Mouse (Mus musculus) cortical plate, adult 2 months (tissue): ENCODE data around the gene Npas2. TPM values are rescaled to one million over a fixed set of nuclear protein-coding genes. Genes with fewer than 3 reads are reported as not detected.
A peak's percentile ranks its signal among the peaks of the same experiment; 100 is the strongest.

Experiments
- H3K27ac ChIP-seq: fragments of 200-500 bp; 2 replicates; pipeline ENCODE4 v1.5.1; 2012; ENCODE audit warnings: low read length, control low read depth, inconsistent platforms; ENCODE audit not compliant: insufficient read depth
- H3K4me1 ChIP-seq: fragments of 200-500 bp; 2 replicates; pipeline ENCODE4 v1.6.1; 2011; ENCODE audit warnings: low read length; ENCODE audit not compliant: control insufficient read depth, insufficient read depth
- H3K4me3 ChIP-seq: fragments of 200-500 bp; 2 replicates; pipeline ENCODE4 v1.5.1; 2011; ENCODE audit warnings: mild to moderate bottlenecking, low read length, control low read depth; ENCODE audit not compliant: insufficient read depth
- CTCF ChIP-seq: fragments of 200-500 bp; IDR thresholded peaks from 2 replicates; pipeline ENCODE4 v1.5.1; 2011; ENCODE audit warnings: mild to moderate bottlenecking, control low read depth, low read length; ENCODE audit not compliant: insufficient read depth; ENCODE audit errors: extremely low read depth
- POLR2A ChIP-seq: fragments of 200-500 bp; IDR thresholded peaks from 2 replicates; pipeline ENCODE4 v1.6.1; 2011; ENCODE audit warnings: mild to moderate bottlenecking, low read length, control low read depth; ENCODE audit not compliant: insufficient read depth; ENCODE audit errors: extremely low read depth
- polyA plus RNA-seq: library from polyadenylated mRNA; depleted of rRNA; stranded (reverse); fragments of >200 nt; gene quantifications from 2 replicates; pipeline ENCODE4 v1.2.3, GENCODE M21; 2012

Npas2 gene
- polyA plus RNA-seq, 1 experiment: 22.9 TPM

DNA sequence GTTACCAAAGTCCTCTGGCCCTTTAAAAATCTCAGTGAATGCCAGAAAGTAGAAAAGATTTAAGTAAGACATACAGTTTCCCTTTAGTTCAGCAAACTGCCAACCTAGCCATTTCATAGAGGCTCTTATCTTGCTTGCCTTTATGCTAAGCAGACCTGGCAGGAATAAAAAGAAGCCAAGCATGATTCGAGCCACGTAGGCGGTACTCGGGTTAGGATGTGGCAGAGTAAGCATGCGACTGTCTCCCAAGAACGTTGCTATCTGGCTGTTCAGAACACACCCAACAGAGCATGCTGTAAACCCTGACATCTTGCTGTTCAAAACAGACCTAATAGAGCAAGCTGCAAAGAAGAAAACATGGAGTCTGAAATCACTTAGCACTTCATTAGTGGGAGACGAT lies 125.3 kb downstream of the Npas2 start:
- TF ChIP-seq POLR2A (no peak), CTCF (no peak)
- Histone ChIP-seq H3K4me3 (no peak overlapping the region), H3K27ac (0 out of 2 replicates have a peak overlapping the region, but pooled peaks have one; percentile 5), H3K4me1 (peaks cover 11% of the 10 kb centered on the region)

DNA sequence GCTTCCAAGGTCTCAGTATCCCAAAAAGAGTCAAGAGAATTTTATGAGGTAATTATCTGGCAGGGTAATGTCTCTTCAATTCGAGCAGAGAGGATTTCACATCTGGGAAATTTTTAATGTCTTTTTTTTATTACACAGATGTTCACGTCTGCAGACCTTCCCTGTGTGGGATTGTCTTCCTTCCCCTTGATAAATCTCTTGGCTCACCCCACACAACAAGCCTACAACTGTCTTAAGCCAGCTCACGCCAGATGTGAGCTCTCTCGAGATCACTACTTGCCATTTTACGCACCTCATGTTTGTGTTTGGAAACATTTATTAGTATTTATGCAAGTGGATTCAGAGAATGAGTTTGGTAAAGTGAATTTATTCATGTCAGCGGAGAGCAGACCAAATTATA lies 128.4 kb downstream of the Npas2 start:
- H3K4me3 ChIP-seq: no peak overlapping the region
- peaks cover 10% of the 10 kb centered on the region for H3K4me1 ChIP-seq
- H3K27ac ChIP-seq: no peak overlapping the region
- TF ChIP-seq POLR2A (no peak), CTCF (no peak)

DNA sequence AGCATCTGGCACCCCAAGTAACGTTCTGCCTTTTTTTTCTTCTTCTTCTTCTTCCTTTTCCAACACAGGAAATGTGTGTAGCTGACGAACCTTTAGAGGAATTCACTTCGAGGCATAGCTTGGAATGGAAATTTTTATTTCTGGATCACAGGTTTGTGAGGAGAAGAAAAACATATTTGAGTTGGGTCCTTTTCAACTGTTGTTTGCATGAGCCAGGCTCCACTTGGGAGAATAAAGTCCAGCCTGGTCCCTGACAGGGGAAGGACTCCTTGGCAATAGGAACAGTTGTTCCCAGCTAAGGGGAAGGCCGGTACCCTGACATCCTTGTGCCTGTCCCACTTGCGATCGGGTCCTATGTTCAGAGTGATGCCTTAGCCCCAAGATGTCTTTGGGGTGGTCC lies 131.7 kb downstream of the Npas2 start:
- H3K4me1 ChIP-seq: peaks cover 5% of the 10 kb centered on the region; the same call in 1 of the 2 replicates
- no peak overlapping the region for H3K27ac ChIP-seq
- no peak overlapping the region for H3K4me3 ChIP-seq
- TF ChIP-seq CTCF: no peak
- no peak for TF ChIP-seq POLR2A

DNA sequence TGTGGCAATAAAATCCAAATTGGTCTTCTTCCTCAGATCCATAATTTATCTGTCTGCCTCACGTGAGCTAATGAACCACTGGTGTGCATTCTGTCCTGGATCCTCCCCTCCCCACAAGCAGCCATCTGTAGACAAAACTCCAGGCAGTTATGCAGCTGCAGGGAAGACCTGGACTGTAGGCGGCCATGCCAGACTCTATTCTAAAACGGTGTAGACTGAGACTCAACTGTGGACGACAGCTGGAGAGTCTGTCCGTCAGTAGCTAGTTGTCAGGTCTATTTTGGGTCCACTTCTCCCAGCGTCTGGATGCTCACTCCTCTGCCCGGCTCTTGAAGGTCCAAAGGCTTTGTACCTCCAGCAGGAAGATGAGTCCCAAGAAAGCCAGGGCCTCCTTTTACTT lies 134.0 kb downstream of the Npas2 start:
- peaks cover 5% of the 10 kb centered on the region; the same call in 1 of the 2 replicates for H3K4me1 ChIP-seq
- no peak overlapping the region for H3K27ac ChIP-seq
- TF ChIP-seq CTCF: no peak
- no peak for TF ChIP-seq POLR2A
- no peak overlapping the region for H3K4me3 ChIP-seq

DNA sequence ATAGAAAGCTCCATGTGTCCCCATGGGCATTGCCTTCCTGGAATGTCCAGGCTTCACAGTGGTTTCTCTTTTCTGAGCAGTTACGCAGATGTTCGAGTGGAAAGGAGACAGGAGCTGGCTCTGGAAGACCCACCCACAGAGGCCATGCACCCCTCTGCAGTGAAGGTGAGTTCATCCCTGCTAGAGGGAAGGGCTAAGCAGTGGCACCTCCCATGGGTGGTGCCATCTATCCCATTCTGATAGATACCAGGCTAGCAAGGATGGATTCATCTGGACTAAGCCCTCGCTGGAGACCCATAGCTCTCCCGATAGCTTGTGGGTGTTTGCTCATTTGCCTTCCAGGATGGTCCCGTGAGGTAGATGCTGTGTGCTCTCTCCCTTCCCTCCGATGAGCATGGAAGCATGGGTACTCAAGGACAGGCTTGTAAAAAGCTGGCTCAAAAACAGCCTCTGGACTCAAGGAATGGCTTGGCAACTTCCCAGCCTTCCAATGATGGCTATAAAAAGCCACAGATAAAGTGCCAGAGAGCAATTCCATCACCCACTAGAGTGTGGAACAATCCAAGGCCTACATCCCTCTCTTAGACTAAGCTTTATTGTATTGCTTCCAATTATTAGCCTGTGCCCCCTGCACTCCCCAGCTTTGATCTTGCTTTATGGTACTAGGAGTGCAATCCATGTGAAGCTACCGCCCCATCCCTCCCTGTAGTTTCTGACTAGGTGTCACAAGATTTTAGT lies 137.5 kb downstream of the Npas2 start:
- H3K4me3 ChIP-seq: no peak overlapping the region
- TF ChIP-seq CTCF (no peak), POLR2A (no peak)

DNA sequence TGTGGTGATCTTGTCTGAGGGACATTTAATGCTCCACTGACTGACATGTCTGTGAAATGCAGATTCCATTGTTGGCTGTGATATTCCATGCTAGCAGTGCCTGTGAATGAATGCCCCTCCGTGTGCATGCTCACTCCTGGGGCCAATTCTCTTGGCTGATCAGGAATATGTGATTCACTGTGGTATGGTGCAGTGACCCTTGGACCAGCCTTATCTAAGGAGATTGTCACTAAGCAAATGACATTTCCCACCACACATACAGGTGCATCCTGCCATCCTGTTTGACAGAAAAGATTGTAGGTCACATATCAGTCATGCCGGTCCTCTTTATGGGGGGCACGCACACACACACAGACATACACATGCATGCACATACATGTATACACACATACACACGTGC lies 138.9 kb downstream of the Npas2 start:
- no peak for TF ChIP-seq POLR2A
- no peak for TF ChIP-seq CTCF

More for the DNA sequence above, 137.5 kb downstream of the Npas2 start:
- Histone ChIP-seq H3K4me1 (peaks cover 5% of the 10 kb centered on the region; the same call in 1 of the 2 replicates), H3K27ac (no peak overlapping the region)

DNA sequence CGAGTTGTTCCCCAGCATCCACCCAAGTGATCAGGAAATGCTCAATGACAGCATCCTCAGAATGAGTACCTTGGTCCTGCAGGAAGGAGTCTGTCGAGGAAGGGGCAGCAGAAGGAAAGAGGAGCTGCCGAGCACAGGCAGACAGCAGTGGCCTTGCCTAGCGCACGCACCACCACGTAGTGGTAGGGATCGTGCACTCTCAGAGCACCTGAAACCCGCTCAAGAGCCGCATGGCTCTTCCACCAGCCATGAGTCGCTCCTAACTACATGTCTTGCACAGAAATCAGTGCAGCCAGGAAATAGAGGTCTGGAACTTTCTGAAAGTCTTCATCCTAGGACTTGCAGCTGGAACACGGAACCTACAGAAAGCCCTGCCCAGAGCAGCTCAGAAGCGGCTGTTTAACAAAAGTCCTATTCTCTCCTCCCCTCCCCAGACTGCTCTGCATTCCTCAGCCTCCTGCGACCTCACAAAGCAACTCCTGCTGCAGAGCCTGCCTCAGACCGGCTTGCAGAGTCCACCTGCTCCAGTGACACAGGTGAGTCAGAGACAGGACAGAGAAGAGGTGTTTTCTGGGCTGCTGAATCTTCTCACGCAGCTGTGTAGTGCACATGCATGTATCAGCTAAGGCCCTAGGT lies 142.1 kb downstream of the Npas2 start:
- TF ChIP-seq POLR2A: no peak
- no peak for TF ChIP-seq CTCF
- H3K27ac ChIP-seq: no peak overlapping the region
- no peak overlapping the region for H3K4me3 ChIP-seq
- H3K4me1 ChIP-seq: peaks cover 6% of the 10 kb centered on the region

More for the DNA sequence above, 138.9 kb downstream of the Npas2 start:
- no peak overlapping the region for H3K27ac ChIP-seq
- peaks cover 5% of the 10 kb centered on the region; the same call in 1 of the 2 replicates for H3K4me1 ChIP-seq
- no peak overlapping the region for H3K4me3 ChIP-seq

DNA sequence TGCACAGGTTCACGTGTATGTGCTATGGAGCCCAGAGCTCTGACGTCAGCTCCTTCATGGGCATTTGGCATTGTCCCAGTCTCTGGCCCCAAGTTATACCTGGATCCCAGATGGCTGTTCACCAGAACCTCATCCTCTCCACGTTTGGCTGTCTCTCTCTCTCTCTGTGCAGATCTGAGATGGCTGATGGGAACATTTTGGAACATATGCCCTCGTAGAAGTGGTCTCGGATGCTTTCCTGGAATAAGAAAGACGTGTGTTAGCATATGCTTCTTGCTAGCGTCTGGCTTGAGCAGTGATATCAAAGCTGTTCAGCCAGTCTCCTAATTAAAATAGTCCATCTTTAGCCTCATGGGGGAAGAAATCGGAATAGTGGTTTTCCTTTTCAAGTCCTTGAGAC lies 143.3 kb downstream of the Npas2 start:
- no peak overlapping the region for H3K4me3 ChIP-seq
- H3K27ac ChIP-seq: no peak overlapping the region
- TF ChIP-seq CTCF: no peak
- TF ChIP-seq POLR2A: no peak
- peaks cover 6% of the 10 kb centered on the region for H3K4me1 ChIP-seq

DNA sequence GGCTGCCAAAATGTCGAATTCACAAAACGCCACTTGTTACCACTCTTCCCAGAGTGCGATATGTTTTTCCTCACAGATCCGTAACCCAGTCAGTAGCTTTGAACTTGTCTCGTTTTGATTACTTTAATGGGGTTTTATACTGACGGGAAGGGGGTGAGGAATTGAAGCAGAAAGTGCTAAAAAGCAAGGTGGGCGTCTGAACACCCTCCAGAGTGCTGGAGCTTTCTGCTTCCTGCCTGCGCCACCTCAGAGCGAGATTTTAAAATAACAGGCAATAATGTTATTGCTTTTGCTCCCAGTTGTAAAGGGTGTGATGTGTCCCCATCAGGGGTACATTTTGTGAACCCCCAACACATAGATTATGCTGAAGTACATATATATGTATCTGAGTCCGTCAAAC lies 145.3 kb downstream of the Npas2 start:
- peak overlapping the region; percentile 5; the same call in 1 of the 2 replicates for H3K27ac ChIP-seq
- no peak for TF ChIP-seq CTCF
- TF ChIP-seq POLR2A: no peak
- H3K4me1 ChIP-seq: peaks cover 6% of the 10 kb centered on the region
- no peak overlapping the region for H3K4me3 ChIP-seq

DNA sequence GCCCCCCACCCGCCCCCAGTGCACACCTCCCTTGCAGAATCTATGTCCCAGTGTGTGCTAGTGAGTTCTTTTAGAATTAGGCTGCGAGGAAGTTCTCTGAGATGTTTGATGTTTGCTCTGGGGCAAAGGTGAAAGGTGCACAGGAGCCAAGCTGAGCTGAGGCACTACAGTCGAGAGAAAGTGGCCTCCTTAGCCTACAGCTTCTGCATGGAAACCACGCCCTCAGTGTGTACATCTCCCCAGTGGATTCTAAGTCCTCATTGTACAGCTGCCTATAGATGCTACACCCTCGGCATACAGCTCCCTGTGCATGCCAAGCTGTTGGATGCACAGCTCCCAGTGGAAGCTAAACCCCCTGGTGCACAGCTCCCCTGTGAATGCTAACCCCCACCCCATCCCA lies 145.9 kb downstream of the Npas2 start:
- Histone ChIP-seq H3K4me1 (peaks cover 6% of the 10 kb centered on the region), H3K4me3 (no peak overlapping the region), H3K27ac (peak overlapping the region; percentile 5; the same call in 1 of the 2 replicates)
- TF ChIP-seq CTCF (no peak), POLR2A (no peak)
